Mouse (Mus musculus): ENCODE measurements around the gene Shroom3. TPM values are rescaled to one million over a fixed set of nuclear protein-coding genes. Genes with fewer than 3 reads are reported as not detected.

Shroom3 gene
- total RNA-seq, 2 experiments from 2014 or later: 0.96 TPM; not detected in 1

DNA sequence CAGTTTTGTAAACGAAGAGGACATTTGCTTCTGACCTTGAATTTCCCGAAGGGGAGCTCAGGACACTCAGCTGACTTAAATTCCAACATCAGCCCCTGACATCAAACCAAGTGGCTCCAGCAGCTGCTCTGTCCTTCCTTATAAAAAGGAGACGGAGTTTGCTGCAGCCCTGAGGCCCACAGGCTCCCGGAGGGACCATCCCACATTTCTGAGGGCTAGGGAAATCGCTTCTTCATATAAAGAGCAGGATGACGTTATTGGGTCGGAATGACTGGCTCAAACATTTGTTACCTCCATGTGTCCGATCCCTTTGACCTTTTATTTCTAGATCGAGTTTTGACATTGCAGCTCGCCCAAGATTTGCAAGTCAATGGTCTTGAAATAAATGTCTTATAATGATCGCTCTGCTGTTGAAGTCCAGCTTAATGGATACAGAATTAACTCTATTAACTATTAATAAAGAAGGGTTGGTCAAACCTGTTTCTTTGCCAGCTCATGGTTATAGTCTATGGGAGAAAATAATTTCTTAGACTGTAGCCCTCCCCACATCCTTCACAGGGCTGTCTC is 102.7 kb downstream of the Shroom3 start:
- no peak for ATAC-seq (replicated peaks; ENCODE audit: low FRiP score, poor library complexity, severe bottlenecking)

DNA sequence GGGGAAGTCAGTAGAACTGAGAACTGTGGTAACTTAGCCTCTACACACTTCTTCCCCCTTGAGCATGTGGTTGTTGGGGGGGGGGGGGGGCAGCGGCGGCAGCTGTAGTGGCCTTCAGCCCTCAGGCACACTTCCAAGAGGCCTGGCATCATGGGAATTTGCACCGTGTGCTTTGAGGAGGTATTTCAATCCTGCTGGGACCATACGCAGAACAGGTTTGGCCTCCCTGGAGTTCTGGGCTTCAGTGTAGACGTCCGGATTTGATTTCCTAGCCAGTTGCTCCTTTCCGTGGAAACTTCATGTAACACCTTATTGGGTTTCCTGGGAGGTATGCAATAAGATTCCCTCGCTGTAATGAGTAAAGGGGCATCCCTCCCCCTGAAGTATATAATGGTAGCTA is 105.8 kb downstream of the Shroom3 start:
- ATAC-seq (replicated peaks; ENCODE audit: low FRiP score, poor library complexity, severe bottlenecking): no peak

DNA sequence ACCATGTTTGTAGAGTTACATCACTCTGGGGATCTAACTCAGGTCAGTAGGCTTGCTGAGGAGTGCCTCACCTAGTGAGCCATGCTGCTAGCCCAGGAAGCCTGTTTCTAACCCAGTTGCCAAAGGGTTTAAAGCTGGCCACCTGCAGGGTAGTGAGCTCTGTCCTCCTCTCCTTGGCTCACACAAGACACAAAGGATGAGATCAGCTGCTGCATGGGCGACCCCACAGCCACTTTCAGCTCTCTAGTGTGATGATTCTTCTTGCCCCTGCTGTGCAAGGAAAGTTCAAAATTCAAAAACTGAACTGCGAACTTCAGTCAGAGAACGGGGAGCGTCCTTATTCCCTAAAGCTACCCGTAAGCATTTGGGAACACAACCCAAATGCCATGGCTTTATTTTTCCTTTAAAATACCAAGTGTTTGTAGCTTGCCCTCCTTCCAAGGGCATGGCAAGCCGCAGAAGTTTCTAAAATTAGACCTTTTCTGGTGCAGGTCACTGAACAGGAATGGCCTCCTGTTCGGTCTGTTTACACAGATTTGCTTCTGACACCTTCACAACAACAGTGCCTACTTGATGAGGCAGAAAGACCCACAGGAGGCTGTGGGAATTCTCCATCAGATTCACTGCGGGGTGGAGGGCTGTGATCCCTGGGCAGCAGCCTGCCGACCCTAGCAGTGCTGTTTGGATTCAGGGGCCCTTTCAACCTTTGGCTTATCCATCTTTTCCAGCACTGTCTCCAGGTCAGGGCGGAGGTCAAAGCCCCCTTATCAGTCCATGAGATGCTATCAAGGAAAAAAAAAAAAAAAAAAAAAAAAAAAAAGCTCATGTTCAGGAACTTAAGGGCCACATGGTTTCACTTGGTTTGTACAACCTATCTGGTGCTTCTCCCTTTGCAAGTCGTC is 113.1 kb downstream of the Shroom3 start:
- no peak for ATAC-seq (replicated peaks; ENCODE audit: low FRiP score, poor library complexity, severe bottlenecking)

DNA sequence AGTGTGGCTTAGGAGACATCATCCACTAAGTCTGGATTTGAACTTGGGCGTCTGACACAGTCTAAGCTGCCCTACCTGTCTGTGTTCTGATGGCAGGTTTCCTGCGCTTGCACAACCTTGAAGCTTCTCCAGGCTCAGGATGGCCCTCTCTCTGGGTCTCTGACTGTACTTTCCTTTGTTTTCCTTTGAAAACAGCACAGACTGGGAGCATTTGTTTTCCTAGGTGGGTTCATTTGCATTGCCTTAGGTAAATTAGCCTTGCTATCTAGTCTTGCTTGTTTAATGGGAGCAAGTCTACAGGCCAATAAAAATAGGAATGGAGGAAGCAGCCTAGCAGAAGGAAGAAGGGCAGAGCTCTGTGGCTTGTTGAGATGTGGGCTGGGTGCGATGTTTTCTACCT is 114.7 kb downstream of the Shroom3 start:
- no peak for ATAC-seq (replicated peaks; ENCODE audit: low FRiP score, poor library complexity, severe bottlenecking)

GRCm38 (mm10) chr5:92804379-92804778 is 121.1 kb downstream of the Shroom3 start:
- ATAC-seq (replicated peaks; ENCODE audit: low FRiP score, poor library complexity, severe bottlenecking): no peak

GRCm38 (mm10) chr5:92808503-92809415 is 125.5 kb downstream of the Shroom3 start:
- no peak for ATAC-seq (replicated peaks; ENCODE audit: low FRiP score, poor library complexity, severe bottlenecking)

DNA sequence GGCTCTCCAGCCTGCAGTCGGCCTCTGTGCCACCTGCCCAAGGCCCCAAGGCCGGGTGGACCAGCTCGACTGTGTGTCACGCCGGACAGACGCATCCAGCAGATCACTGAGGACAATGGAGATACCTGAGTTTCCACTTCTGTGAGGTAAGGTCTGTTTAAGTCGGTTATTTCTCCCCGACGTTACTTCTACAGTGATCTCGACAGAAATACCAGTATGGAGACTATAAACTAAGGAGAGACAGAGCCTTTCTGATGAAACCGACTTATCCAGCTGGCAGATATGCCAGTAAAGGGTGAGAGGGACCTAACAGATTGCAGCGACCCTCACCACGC is 126.1 kb downstream of the Shroom3 start:
- ATAC-seq (replicated peaks; ENCODE audit: low FRiP score, poor library complexity, severe bottlenecking): no peak

- no peak for ATAC-seq (replicated peaks; ENCODE audit: low FRiP score, poor library complexity, severe bottlenecking)
Observed at GRCm38 (mm10) chr5:92810922-92811533, 127.8 kb downstream of the Shroom3 start.

DNA sequence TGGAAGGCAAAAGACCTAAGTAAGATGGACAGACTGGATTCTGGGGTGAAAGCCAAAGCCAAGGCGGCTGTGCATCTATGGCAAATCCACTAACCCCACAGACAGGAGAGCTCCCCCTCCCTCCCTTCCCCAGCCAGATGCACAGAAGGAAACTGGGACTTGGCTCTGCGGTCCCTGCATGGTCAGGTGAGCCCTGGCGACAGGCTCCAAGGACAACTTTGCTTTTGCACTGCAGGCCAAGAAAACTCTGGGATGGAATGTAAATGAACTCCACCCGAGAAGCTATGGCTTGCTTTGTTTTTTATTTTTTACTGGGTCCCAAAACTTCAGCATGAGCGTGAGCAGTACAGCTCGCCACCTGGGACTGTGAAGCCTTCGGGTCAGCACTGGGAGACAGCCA is 128.5 kb downstream of the Shroom3 start:
- no peak for ATAC-seq (replicated peaks; ENCODE audit: low FRiP score, poor library complexity, severe bottlenecking)

DNA sequence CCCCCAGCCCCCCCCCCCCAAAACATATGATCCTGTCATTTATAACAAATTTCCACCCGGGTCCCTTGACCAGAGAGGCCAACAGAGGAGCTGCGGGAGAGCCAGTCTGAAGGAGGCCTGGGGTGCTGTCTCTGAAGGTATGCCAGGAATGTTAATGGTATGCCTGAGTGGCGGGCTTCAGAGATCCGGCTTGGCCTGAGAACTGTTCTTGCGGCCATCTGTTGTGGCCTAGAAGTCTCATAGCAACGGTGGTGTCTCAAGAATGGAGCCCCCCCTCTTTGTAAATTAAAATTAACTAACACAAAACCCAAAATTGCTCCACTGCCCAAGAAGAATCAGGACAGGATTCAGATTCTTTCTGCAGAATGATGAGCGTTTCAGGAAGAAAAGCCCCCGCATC is 129.7 kb downstream of the Shroom3 start:
- no peak for ATAC-seq (replicated peaks; ENCODE audit: low FRiP score, poor library complexity, severe bottlenecking)

DNA sequence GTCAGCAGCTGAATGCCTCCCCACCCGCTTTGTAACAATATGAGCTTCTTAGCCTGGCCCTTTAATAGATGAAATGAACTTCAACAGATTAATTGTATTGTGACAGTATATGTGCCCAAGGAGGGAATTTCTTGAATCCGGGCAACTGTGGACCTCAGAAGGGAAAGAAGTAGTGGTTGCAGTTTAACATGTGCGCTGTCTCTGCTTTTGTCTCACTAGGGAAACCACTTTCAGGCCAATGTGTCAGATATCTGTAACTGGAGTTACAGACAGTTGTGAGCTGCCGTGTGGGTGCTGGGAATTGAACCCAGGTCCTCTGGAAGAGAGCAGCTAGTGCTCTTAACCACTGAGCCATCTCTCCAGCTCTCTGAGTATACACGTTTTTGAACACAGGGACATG is 130.3 kb downstream of the Shroom3 start:
- no peak for ATAC-seq (replicated peaks; ENCODE audit: low FRiP score, poor library complexity, severe bottlenecking)

GRCm38 (mm10) chr5:92814621-92815020 is 131.4 kb downstream of the Shroom3 start:
- no peak for ATAC-seq (replicated peaks; ENCODE audit: low FRiP score, poor library complexity, severe bottlenecking)

GRCm38 (mm10) chr5:92817122-92817822 is 134.0 kb downstream of the Shroom3 start:
- no peak for ATAC-seq (replicated peaks; ENCODE audit: low FRiP score, poor library complexity, severe bottlenecking)

- ATAC-seq (replicated peaks; ENCODE audit: low FRiP score, poor library complexity, severe bottlenecking): no peak
Observed at GRCm38 (mm10) chr5:92821370-92821769, 138.1 kb downstream of the Shroom3 start.

- no peak for ATAC-seq (replicated peaks; ENCODE audit: low FRiP score, poor library complexity, severe bottlenecking)
Observed at GRCm38 (mm10) chr5:92823495-92823894, 140.3 kb downstream of the Shroom3 start.

DNA sequence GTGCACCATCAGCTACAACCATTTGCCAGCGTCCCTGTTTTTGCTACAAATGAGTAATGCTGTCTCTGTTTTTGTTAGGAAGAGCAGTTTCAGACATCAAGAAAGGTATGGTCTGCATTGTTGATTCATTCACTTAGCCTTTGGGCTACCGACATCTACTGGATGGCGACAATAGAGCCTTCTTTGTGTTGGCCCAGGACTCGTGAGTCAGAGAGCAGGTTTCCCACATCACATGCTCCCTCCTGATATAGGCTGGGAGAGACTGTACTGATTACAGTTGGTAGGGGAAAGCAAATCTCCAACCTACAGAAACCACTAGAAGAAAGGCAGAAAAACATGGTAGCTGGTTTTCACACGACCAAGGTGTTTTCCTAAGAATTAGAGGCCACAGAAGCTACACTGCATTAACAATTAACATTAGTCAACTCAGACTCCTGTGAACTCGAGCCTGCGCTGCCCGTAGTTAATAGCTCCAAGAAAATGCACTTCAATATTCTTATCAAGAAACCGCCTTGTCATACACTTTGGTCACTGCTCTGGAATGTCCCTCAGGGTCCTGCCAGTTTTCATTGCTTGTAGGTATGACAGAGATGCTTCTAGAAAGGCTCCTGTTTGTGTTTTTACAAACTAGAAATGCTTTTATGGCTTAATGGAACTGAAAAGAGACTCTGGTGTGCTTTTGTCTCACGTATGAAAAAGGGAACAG is 141.2 kb downstream of the Shroom3 start:
- ATAC-seq (replicated peaks; ENCODE audit: low FRiP score, poor library complexity, severe bottlenecking): no peak

GRCm38 (mm10) chr5:92830391-92830790 is 147.2 kb downstream of the Shroom3 start:
- no peak for ATAC-seq (replicated peaks; ENCODE audit: low FRiP score, poor library complexity, severe bottlenecking)

DNA sequence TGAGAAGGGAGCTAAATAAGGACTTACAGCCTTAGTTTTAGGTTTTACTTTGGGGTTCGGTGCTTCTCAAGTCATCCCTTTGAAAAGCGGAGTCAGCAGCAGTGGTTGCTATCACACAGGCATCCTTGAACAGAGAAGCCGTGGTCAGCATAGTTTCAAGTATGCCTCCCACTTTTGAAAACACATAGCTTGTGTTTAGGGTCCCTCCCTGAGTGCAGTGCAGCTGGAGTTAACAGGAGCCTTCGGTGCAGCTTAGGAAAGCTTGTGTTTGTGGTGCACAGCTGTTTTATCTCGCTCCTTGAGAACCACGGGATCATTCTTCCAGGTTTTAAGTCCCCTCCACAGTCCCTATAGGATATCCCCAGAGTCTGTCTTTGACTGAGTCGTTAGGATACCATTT is 151.3 kb downstream of the Shroom3 start:
- no peak for ATAC-seq (replicated peaks; ENCODE audit: low FRiP score, poor library complexity, severe bottlenecking)

DNA sequence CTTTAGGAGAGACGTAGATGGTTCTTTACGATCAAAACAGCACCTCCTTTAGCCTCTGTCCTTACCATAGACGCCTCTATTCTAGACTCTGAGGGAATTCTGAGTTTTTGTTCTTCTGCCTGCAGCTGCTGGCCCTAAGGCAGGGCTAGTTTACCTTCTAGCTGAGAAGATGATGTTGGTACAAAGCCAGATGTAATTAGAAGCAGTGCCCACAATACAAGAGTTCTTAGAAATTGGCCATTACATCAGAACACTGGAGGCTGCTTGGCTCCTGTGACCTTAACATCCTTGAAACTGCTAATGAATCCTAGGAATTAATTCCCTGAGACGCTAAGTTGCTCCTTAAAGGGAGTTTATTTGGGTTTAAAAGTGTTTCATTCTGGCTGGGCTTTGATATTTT is 154.1 kb downstream of the Shroom3 start:
- no peak for ATAC-seq (replicated peaks; ENCODE audit: low FRiP score, poor library complexity, severe bottlenecking)
